ENCODE assay signal across 9 mouse cellular contexts in genomic region chr8:84039050-84039449, GRCm38 (mm10). TPM values are rescaled to one million over a fixed set of nuclear protein-coding genes. Genes with fewer than 3 reads are reported as not detected.
DNase-seq lines count a peak whose midpoint lies in the region; ATAC-seq and TF ChIP-seq lines count a peak whose summit lies in the region.
"Had no signal": no experiment of that assay in that cellular context is flagged by ENCODE, and none has a peak within 500 bp of the region (broad histone marks: within the 10 kb centered on the region; RNA-seq: fewer than 3 reads in every experiment).

No protein-coding gene starts in this region.

- H3K4me2 ChIP-seq in lung, embryonic 14.5 days = no peak overlapping the region

- no peak overlapping the region for H3K4me3 ChIP-seq in lung, embryonic 14.5 days (ENCODE audit: low read depth, low read length)

- TF ChIP-seq CTCF in lung, embryonic 14.5 days (IDR thresholded peaks at IDR 0.05; ENCODE audit: low read depth) = peak; percentile 89

- no peak overlapping the region for H3K9ac ChIP-seq in lung, embryonic 14.5 days

- no peak for ATAC-seq in lung, embryonic 14.5 days (ENCODE audit: insufficient read depth)

- H3K4me1 ChIP-seq in lung, embryonic 14.5 days (ENCODE audit: insufficient read depth) = no peaks in the 10 kb centered on the region

- 4% methylated on average over 5 of the region's 5 CpGs for WGBS in lung, embryonic 14.5 days

- no peaks in the 10 kb centered on the region for H3K36me3 ChIP-seq in lung, embryonic 14.5 days (ENCODE audit: insufficient read depth)

- no peak overlapping the region for H3K27ac ChIP-seq in lung, embryonic 14.5 days (ENCODE audit: low read depth)

- no peaks in the 10 kb centered on the region for H3K9me3 ChIP-seq in lung, embryonic 14.5 days (ENCODE audit: low read depth, low read length)

- H3K27me3 ChIP-seq in lung, embryonic 14.5 days (ENCODE audit: insufficient read depth, low read length) = peaks cover 28% of the 10 kb centered on the region

- peak; percentile 62 for DNase-seq in urinary bladder, postnatal 25 days (ENCODE audit: low spot score)
- no peak for DNase-seq in urinary bladder, adult 2 months (ENCODE audit: low spot score)
- DNase-seq in cerebellum, adult 8-10 months = peak; percentile 75
- peak; percentile 58 to 68 for DNase-seq in frontal cortex, postnatal 25 days (ENCODE audit: low spot score in 2 of 2)
- peak; percentile 73 to 85 for DNase-seq in kidney, postnatal 25 days
- DNase-seq in lung, embryonic 14.5 days = peak; percentile 95
- DNase-seq in retina, embryonic 14.5 days (ENCODE audit: low spot score) = peak; percentile 97
- DNase-seq in thymus, postnatal 25 days = peak; percentile 83

RNA-seq across cellular contexts. Expression of gene Il27ra, which starts 3.3 kb away (rescaled TPM):
- 2.0 and 2.1 TPM in 2 replicates for polyA plus RNA-seq in urinary bladder, adult 2 months (2012; rRNA removed)
- 1.1 TPM in 2 replicates for polyA plus RNA-seq in lung, embryonic 14.5 days (2014; fragmentation: Nextera tagmentation; extraction: Ambion mirVana)

RNA-seq across cellular contexts. Expression of gene Rln3, which starts 5.8 kb away (rescaled TPM):
- polyA plus RNA-seq in urinary bladder, adult 2 months (2012; rRNA removed) = 0.21 and 0.30 TPM in 2 replicates
- not detected in 2 replicates for polyA plus RNA-seq in lung, embryonic 14.5 days (2014; fragmentation: Nextera tagmentation; extraction: Ambion mirVana)
- polyA plus RNA-seq: frontal cortex, adult 2 months had no signal

RNA-seq across cellular contexts. Expression of gene Palm3, which starts 17.8 kb away (rescaled TPM):
- polyA plus RNA-seq in urinary bladder, adult 2 months (2012; rRNA removed) = 0.21 and 0.24 TPM in 2 replicates
- 2.5 and 2.9 TPM in 2 replicates for polyA plus RNA-seq in lung, embryonic 14.5 days (2014; fragmentation: Nextera tagmentation; extraction: Ambion mirVana)

RNA-seq across cellular contexts. Expression of gene Gm10643, which starts 25.9 kb away (rescaled TPM):
- polyA plus RNA-seq in urinary bladder, adult 2 months (2012; rRNA removed) = 2.0 and 2.3 TPM in 2 replicates
- polyA plus RNA-seq in lung, embryonic 14.5 days (2014; fragmentation: Nextera tagmentation; extraction: Ambion mirVana) = 1.4 and 1.7 TPM in 2 replicates

RNA-seq across cellular contexts. Expression of gene 2210011C24Rik, which starts 27.1 kb away (rescaled TPM):
- 0.14 and 0.15 TPM in 2 replicates for polyA plus RNA-seq in urinary bladder, adult 2 months (2012; rRNA removed)
- polyA plus RNA-seq in lung, embryonic 14.5 days (2014; fragmentation: Nextera tagmentation; extraction: Ambion mirVana) = 0.83 and 1.2 TPM in 2 replicates
